Mouse (Mus musculus) retina, embryonic 14.5 days (tissue): ENCODE results near the gene Ryr2.
A peak's percentile ranks its signal among the peaks of the same experiment; 100 is the strongest.
"Not testable (repeated sequence)": the region's sequence is repeated elsewhere in the genome, so short reads cannot be mapped to it uniquely, and the experiment has no call there.

Source experiments
- DNase-seq: peaks from one replicate; pipeline ENCODE4 v3.0.0-alpha.2; 2015; ENCODE audit warnings: low spot score

The Ryr2 gene

DNA sequence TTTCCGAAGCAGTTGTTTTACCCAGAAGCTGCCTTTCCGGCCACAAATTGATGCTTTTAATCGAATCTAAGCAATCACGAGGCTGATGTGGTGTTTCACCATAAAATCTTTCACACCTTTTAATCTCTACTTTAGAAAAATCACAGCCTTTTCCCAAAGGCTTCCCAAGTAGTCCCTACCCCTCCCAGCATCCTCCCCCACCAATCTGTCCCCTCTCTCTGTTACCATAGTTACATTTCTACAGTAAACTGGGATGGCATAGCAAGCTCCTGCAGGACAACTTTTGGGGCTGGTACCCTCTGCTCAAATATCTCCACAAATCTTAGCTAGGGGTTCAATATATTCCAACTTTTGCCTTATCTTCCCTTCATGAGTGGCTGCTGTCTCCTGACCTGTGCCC is 342.8 kb downstream of the Ryr2 start:
- no peak for DNase-seq

GRCm38 (mm10) chr13:11763104-11763503 is 343.6 kb downstream of the Ryr2 start:
- peak; percentile 82 for DNase-seq

DNA sequence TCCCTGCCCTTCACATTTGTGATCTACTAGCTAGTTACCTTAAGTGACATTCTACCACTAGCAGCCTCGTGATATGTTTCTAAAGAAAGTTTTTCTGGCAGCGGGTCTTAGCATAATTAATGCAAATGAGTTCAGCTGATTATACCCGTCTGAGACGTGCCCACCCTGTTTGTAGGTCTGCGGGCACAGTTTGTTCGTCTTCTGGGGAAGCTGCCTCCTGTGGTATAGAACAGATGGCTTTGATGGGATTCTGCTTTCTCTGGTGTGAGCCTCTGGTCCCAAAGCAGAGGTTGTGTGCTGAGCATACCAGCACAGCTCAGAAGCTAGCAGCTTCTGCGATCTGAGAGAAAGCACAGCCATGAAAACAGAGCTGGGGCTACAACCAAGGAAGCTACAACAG is 348.9 kb downstream of the Ryr2 start:
- no peak for DNase-seq

- DNase-seq: no peak
Observed at GRCm38 (mm10) chr13:11745479-11745878, 361.3 kb downstream of the Ryr2 start.

DNA sequence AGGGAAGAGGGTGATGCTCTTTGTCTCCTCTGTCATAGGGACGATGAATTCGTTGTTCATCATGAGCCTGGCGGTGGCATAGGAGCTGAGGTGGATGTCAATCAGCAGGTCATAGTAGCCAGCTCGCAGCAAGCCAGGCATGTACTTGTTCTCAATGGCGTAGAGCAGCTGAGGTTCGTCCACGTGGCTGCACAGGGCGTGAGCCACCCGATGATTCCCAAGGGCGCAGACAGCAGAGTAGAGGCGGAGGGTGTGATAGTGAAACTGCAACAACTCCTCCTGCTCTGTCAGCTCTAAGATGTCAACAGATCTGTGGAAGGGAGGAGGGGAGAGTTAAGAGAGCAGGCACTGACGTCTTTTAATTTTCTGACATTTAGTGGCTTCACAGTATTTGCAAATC is 368.5 kb downstream of the Ryr2 start:
- no peak for DNase-seq

DNA sequence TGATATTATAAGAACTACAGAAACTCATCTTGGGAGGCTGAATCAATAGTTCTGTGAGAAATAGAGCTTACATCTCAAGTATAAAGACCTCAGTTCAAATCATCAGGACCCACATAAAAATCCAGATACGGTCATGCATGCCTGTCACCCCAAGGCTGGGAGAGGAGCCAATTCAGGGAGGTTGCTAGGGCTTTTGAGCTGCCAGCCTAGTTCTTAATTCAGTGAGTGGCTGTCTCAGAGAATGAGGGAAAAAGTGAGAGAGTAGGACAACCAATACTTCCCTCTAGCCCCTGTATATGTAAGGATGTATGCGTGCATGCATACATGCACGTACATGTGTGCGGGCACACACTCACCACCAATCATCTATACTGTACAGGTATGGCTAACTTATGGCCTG is 390.5 kb downstream of the Ryr2 start:
- no peak for DNase-seq

GRCm38 (mm10) chr13:11709708-11710471 is 396.9 kb downstream of the Ryr2 start:
- no peak for DNase-seq

- DNase-seq: no peak
Observed at GRCm38 (mm10) chr13:11701721-11702120, 405.0 kb downstream of the Ryr2 start.

GRCm38 (mm10) chr13:11696496-11696895 is 410.2 kb downstream of the Ryr2 start:
- DNase-seq: no peak

GRCm38 (mm10) chr13:11681802-11682201 is 424.9 kb downstream of the Ryr2 start:
- no peak for DNase-seq

DNA sequence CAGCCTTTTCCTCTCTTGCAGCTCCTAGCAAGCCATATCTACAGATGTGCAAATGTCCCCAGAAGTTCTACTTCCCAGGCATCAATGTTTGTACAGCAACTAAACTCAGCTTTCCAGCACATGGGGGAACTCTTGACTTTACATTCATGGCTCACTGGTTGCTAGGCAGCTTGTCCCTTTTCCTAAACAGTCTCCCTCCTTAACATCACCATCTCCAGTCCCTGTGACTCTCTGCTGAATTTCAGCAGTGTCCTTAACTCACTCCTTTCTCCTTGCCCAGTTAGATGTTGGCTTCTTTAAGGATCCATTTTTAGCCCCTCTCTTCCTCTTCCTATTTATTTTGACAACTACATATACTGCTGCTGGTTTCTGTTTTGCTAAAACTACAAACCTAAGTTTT is 443.9 kb downstream of the Ryr2 start:
- DNase-seq: no peak

GRCm38 (mm10) chr13:11644846-11645245 is 461.9 kb downstream of the Ryr2 start:
- no peak for DNase-seq

GRCm38 (mm10) chr13:11636383-11636782 is 470.4 kb downstream of the Ryr2 start:
- DNase-seq: no peak

- no peak for DNase-seq
Observed at GRCm38 (mm10) chr13:11624513-11624912, 482.2 kb downstream of the Ryr2 start.

GRCm38 (mm10) chr13:11595431-11595830 is 511.3 kb downstream of the Ryr2 start:
- DNase-seq: no peak

- DNase-seq: no peak
Observed at GRCm38 (mm10) chr13:11585283-11585682, 521.5 kb downstream of the Ryr2 start.

DNA sequence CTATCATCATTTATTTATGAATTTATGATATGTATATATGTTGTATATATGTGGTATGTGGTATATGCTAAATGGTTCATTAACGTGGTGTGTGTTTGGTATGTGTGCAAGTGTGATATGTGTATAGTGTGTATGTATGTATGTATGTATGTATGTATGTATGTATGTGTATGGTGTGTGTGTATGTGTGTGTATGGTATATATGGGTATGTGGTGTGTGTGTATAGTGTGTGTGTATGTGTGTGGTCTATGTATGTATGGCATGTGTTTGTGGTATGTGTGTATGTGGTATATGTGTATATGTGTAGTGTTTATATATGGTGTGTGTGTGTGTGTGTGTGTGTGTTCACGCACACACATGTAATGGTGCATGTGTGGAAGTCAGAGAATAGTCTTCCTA is 534.2 kb downstream of the Ryr2 start:
- no peak for DNase-seq

DNA sequence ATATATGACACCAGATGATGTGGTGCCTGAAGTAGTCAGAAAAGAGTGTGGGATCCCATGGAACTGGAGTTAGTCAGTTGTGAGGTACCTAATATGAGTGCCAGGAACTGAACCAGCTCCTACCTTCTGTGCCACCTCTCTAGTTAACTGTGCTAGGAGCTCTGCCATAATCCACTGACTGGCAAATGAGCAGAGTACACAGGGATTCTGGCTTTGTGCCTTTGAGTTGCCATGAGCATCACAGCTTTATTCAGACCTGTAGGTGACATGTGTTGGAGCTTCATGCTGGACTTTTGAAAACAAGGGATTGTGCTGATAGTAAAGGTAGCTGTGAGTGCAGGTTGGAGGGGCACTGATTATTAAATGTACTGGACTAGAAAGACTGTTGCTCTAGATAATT is 539.4 kb downstream of the Ryr2 start:
- no peak for DNase-seq

DNA sequence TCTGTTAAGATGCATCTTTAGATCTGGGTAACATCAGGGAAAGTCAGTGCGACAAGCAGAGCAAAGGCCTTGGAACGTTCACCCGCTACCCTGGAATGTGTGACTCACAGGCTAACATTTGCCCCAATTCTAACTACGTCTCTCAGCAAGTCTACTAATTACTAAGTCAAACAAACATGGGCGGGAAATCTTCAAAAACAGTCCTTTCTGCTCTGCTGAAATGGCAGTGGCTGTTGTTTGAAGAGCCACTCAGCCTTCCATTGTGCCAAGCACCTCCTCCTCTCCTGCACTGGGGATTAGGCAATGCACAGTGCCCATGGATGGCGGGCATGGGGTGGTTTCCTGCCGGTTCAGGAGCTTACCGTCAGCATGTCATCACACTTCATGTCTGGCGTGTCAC is 540.3 kb downstream of the Ryr2 start:
- DNase-seq: no peak

GRCm38 (mm10) chr13:11563224-11564024 is 543.3 kb downstream of the Ryr2 start:
- DNase-seq: peak; percentile 85

DNA sequence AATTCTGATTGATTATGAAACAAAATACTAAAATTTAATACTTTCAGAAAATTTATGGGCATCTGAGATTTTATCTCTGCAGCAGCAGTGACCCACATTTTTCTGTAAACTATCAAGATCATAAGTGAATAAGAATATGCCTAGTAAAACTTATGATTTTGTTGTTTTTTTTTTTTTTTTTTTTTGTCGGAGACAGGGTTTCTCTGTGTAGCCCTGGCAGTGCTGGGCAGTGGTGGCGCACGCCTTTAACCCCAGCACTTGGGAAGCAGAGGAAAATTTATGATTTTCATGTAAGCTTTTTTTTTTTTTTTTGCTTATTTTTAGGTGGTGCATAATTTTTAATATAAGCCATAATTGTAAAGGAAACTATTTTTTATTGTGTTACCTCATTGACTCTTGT is 557.1 kb downstream of the Ryr2 start:
- DNase-seq: no peak

GRCm38 (mm10) chr13:11549136-11549535 is 557.6 kb downstream of the Ryr2 start:
- not testable (repeated sequence) for DNase-seq

DNA sequence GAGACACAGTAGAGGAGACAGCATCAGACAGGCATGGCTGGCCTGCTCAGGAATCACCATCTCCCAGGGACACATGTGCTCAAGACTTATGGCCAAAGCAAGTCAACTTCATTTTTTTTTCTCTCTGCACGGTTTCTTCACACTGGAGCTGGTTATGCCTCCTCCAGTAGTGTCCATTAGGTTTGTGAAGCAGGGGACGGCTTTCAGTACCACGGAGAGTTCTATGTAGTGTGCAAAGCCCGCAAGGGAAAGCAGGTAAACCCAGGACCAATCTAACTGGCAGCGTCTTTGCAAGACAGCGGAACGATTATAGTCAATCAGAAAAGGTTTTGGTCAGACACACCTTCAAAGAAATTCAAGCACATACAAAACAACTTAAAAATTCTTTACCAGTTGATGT is 560.9 kb downstream of the Ryr2 start:
- DNase-seq: peak; percentile 38

DNA sequence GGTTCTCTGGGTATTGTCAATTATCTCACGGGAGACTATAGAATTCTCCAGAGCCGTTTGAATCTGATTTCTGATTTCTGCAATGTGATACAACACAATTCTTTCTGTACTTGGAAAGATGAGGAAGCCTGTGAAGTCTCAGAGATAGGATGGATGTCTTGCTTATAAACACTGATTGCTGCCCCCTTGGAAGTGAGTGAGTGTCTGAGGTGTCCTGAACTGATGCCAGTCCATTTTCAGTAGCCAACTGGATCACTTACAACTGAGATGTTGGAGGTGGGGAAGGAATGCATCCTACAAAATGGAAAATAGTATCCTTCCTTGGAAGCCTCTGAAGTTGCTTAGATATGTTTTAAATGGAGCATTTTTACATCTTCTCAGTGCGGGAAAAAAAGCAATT is 564.2 kb downstream of the Ryr2 start:
- DNase-seq: no peak
